Mouse (Mus musculus) stomach, postnatal 0 days (tissue): ENCODE results near the gene Zfp592.

Experiments used
- CTCF ChIP-seq: IDR thresholded peaks from 2 replicates; pipeline ENCODE4 v1.5.1; 2016; ENCODE audit warnings: antibody characterized with exemption, low read depth, mild to moderate bottlenecking, moderate library complexity
- EP300 ChIP-seq: optimal IDR thresholded peaks from 2 replicates; pipeline ENCODE3; 2016; ENCODE audit warnings: antibody characterized with exemption

GRCm38 (mm10) chr7:81078740-81079139 is 85.3 kb downstream of the Zfp592 start:
- TF ChIP-seq CTCF (no peak), EP300 (no peak)
